Mouse (Mus musculus): ENCODE measurements around the gene Capn6.

The Capn6 gene

DNA sequence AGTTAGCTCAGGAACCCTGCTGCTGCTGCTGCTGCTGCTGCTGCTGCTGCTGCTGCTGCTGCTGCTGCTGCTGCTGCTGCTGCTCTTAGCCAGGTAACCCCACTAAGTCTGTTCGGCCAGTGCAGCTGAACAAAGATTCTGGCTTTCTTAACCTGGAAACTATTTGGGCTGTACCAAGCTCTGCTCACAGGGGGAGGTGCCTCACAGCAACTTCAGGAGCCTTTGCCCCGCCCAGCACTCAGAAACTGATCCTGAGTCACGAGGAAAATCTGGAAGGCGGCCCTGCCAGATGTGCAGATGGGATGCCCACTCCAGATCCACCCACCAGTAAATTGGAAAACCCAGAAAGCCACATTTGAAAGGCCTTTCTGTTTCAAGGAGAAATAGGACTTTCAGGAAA, at the start of gene Capn6:
Gene Capn6, minus strand, starts transcription at position 203 of the 400 bp plus-strand sequence.
- in situ Hi-C loops (cut with MboI, MseI): no loop called here

DNA sequence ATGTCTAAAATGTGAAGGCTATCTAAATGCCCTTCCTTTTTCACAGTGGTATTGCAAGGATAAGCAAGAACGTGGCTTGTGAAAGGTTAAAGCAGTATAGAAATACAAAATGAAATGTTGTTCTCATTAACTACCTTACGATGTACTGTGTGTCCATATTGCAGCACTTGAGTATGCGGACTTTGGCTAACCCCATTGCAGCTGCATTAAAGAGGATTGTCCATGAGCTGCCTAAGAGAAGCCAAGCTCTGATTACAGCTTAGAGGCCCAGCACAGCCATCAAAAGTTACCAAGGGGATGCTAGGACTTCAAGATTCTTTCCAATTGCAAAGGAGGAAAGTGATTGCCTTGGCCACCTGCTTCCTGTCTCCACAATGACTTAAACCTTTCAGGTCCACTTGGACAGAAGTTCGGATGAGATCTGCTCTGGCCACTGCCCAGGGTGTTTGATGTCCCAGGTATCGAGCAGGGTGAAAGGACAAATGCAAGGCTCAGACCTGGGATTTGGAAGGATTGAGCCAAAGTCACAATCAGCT, 40.0 kb upstream of the Capn6 start:
- in situ Hi-C loops (cut with MboI, MseI): no loop called here

DNA sequence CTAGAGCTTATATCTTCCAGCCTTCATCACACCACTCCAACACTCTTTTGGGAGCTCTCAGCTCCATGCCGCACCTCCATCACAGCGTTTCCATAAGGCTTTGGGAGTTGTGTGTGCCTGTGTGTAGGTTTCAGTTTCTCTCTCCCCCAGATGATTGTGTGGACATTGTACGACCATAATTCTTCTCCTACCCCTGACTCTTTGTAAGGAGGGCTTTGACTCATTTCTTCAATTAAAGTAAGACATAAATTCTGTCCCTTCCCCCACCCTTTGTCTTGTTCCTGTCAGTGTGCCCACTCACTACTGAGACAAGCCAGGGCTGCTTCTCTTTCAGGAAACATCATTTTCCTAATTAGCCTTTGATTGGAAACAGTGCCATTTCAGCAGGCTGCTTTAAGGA, 24.1 kb upstream of the Capn6 start:
- in situ Hi-C loops (cut with MboI, MseI): no loop called here

DNA sequence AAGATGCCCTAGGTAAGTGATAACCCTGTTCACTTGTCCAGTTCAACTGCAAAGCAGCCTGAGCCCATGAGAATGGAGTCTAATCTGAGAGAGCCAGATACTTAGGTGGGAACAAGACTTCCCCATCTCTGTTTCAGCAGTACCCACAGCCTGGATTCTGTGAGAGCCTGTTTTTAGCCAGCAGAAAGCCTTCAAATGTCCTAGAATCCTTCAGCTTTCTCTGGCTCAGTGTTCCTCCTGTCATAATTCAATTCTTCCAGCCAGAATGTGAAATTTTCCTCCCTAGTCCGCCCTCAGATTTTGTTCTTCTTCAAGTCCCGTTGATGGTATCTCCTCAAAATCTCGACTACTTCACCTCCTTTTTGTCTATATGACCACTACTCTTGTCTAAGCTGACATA, 22.8 kb upstream of the Capn6 start:
- in situ Hi-C loops (cut with MboI, MseI): no loop called here

DNA sequence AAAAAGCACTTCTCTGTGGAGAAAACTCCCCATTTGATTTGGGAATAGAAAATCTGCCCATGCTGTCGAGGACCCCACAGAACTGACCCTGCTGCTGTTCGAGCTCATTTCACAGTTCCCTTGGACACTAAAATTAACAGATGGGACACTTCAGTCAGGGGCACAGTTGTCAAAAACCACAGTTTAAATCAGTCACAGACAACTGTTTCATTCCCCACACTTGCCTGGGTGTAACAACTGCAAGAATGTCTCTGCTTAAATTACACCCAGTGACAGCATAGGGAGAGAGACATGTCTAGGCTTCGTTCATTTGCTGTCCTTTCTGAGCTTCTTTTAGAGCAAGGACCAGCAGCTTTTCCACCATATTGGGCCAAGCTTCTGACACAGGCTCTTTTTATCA, 19.4 kb upstream of the Capn6 start:
- in situ Hi-C loops (cut with MboI, MseI): no loop called here

DNA sequence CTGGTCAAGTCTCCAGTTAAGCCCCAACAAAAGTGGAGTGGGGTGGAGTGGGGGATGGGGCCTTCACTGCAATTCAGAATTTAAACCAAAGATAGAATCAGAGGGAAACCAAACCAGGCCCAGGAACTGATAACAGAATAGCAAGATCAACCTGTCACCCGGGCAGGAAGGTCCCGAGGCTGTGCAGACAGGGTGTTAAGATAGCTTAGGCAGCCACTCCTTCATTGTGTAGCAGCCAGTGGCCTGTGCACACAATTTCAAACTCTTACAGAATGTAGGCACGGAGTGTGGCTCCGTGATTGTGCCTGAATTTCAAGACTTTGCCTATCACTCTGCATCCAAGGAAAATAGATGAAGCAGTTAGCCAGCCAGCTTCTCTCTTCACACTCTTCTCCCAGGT, 693 bp downstream of the Capn6 start:
- in situ Hi-C loops (cut with MboI, MseI): no loop called here

DNA sequence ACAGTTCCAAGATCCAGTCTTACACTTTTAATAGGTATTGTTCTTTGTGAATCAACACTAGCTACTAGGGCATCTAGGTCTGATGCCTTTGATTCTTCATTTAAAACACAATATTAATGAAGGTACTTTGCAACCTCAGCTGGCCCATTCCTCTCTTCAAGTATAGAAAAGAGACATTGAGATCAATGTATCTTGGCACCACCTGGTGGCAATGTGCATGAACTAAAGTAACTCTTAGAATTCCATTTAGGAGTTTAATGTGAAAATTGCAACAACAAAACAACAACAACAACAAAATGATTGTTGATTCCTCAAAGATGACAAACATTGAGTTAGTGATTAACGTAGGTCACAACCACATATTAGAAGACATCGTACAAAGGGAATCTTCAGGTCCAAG, 8.3 kb downstream of the Capn6 start:
- in situ Hi-C loops (cut with MboI, MseI): no loop called here

DNA sequence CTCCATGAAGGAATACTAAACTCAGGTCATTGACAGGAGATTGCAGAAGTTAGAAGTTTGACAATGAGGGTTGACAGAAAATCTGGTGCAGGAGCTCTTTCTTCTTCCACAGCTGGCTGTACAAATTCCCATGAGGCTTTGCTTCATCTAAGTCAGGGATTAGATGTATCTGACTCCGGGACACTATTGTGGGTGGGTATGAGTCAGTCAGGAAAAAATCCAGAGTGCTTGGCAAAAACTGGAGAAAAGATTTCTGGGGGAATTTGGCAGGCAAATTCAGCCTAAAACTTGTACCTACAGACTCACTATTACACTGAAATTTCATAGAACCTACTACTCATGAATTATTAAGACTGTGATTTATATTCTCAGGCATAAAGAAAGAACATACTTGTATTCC, 11.3 kb downstream of the Capn6 start:
- in situ Hi-C loops (cut with MboI, MseI): no loop called here

DNA sequence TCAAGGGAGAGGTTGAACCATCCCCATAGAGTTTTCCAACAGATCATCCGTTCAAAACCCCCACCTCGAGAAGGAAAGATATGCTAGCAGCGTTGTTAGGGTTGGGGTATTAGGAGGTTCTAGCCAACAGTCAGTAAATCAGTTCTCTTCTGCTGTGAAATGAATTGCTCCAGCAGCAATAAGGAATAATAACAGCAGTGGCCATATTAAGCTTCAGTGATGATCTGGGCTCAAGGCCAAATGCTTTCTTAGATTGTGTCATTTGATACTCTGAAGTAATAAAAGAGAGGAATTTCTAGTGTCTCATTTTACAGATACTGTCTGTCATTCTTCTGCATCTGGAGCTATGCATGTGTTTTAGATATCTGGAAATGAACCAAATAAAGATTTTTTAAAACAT, 64.7 kb downstream of the Capn6 start:
- in situ Hi-C loops (cut with MboI, MseI): no loop called here
